Mouse (Mus musculus) cerebellum, adult 2 months (tissue): Measurements from ENCODE around the gene Rpl22l1. TPM values are rescaled to one million over a fixed set of nuclear protein-coding genes. Genes with fewer than 3 reads are reported as not detected.
A peak's percentile ranks its signal among the peaks of the same experiment; 100 is the strongest.
"Not testable (repeated sequence)": the region's sequence is repeated elsewhere in the genome, so short reads cannot be mapped to it uniquely, and the experiment has no call there.

Source experiments
- DNase-seq, 2 experiments: peaks; one replicate each; pipeline ENCODE4 v3.0.0; 2021
- H3K27ac ChIP-seq: fragments of 200-500 bp; 2 replicates; pipeline ENCODE4 v1.5.1; 2012; ENCODE audit warnings: low read length, control low read depth, inconsistent platforms; ENCODE audit not compliant: insufficient read depth
- H3K27me3 ChIP-seq: fragments of 200-500 bp; 2 replicates; pipeline ENCODE4 v1.6.1; 2012; ENCODE audit warnings: inconsistent platforms, mild to moderate bottlenecking, low read length, moderate library complexity; ENCODE audit not compliant: control insufficient read depth, insufficient read depth
- H3K4me1 ChIP-seq: fragments of 200-500 bp; 2 replicates; pipeline ENCODE4 v1.6.1; 2011; ENCODE audit warnings: low read length; ENCODE audit not compliant: control insufficient read depth, insufficient read depth
- H3K4me3 ChIP-seq: fragments of 200-500 bp; replicated peaks from 2 replicates; pipeline ENCODE3; 2011; ENCODE audit warnings: mild to moderate bottlenecking, low read depth, low read length, control low read depth; ENCODE audit not compliant: insufficient read depth
- CTCF ChIP-seq: fragments of 200-500 bp; IDR thresholded peaks from 2 replicates; pipeline ENCODE4 v1.5.1; 2011; ENCODE audit warnings: low read depth, mild to moderate bottlenecking, control low read depth, low read length, moderate library complexity, borderline replicate concordance; ENCODE audit not compliant: insufficient read depth
- POLR2A ChIP-seq: fragments of 200-500 bp; IDR thresholded peaks from 2 replicates; pipeline ENCODE4 v1.6.1; 2011; ENCODE audit warnings: low read length, control low read depth, borderline replicate concordance; ENCODE audit not compliant: insufficient read depth
- WGBS: fragments of 180-500 bp; shearing (Covaris S2); methylation state at CpG from one replicate; pipeline ENCODE4 v1.1.7; 2018; 5-methylcytosine and 5-hydroxymethylcytosine counted together
- polyA plus RNA-seq: library from polyadenylated mRNA; depleted of rRNA; stranded (reverse); fragments of >200 nt; gene quantifications from 2 replicates; pipeline ENCODE4 v1.2.3, GENCODE M21; 2012; rRNA removed

Rpl22l1 gene
- 142 and 156 TPM in 2 replicates for polyA plus RNA-seq

- Histone ChIP-seq H3K27ac (peak within 1 kb of the TSS; percentile 53; the same call in 1 of the 2 replicates), H3K27me3 (no peaks in the 10 kb centered on the region), H3K4me3 (peak within 1 kb of the TSS; percentile 85), H3K4me1 (no peaks in the 10 kb centered on the region)
- TF ChIP-seq CTCF (no peak), POLR2A (peak; percentile 99)
- peak; percentile 96 to 97 for DNase-seq
- WGBS: under 1% methylated on average over 72 of the region's 72 CpGs
These were observed at the start of gene Rpl22l1 for GRCm38 (mm10) chr3:28805301-28806097. TSS of gene Rpl22l1 (plus strand) at chr3:28805436.

DNA sequence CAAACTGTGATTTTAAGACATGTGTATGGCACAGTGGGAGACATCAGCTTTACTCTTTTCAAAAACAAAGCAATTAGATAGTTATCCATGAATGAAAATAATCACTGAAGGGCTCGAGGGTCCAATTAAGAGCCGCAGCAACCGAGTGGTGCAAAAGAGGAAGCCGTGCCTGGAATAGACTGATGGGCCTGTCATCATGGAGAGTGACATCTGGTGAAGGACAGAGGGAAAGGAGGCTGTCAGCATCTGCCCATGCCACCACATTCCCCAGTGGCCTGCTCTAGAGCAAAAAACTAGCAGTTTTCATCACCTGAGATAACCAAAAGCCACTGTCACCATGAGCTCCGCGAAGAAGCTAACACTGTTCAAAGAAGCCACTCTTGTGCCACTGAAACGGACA is 49.8 kb upstream of the Rpl22l1 start:
- Histone ChIP-seq H3K27ac (no peak overlapping the region), H3K4me1 (no peaks in the 10 kb centered on the region), H3K4me3 (no peak overlapping the region), H3K27me3 (no peaks in the 10 kb centered on the region)
- 63% methylated on average over 7 of the region's 7 CpGs for WGBS
- TF ChIP-seq CTCF (no peak), POLR2A (no peak)
- no peak for DNase-seq

- Histone ChIP-seq H3K4me1 (no peaks in the 10 kb centered on the region), H3K27me3 (no peaks in the 10 kb centered on the region), H3K4me3 (no peak overlapping the region), H3K27ac (no peak overlapping the region)
- 34% methylated on average over 8 of the region's 8 CpGs for WGBS
- no peak for DNase-seq
- TF ChIP-seq POLR2A (no peak), CTCF (no peak)
These were observed 43.9 kb upstream of the Rpl22l1 start for GRCm38 (mm10) chr3:28761225-28761789.

GRCm38 (mm10) chr3:28766935-28767334 is 38.3 kb upstream of the Rpl22l1 start:
- Histone ChIP-seq H3K27me3 (no peaks in the 10 kb centered on the region), H3K4me3 (no peak overlapping the region), H3K27ac (no peak overlapping the region), H3K4me1 (no peaks in the 10 kb centered on the region)
- TF ChIP-seq CTCF: no peak
- no peak for TF ChIP-seq POLR2A
- no peak for DNase-seq
- 89% methylated on average over 4 of the region's 4 CpGs for WGBS

DNA sequence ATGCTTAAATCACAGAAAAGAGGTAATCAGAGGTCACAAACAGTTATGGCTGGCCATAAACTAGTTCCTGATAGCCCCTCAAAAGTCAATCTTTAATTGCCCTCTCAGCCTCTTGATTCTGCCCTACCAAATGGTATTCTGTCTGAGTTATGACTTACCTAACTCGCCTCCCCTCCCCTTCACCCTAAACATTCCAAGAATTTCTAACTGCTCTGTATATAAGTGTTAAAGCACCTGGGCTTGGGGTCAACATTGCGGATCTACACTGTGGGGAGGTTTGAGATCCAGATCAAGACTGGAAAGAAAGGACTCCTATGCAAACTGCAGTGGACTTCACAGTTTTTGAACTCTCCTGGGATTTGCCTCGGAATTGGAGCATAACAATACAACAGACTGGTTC is 37.0 kb upstream of the Rpl22l1 start:
- no peak overlapping the region for H3K27ac ChIP-seq
- no peaks in the 10 kb centered on the region for H3K4me1 ChIP-seq
- H3K27me3 ChIP-seq: no peaks in the 10 kb centered on the region
- no peak for TF ChIP-seq POLR2A
- no peak for TF ChIP-seq CTCF
- no peak for DNase-seq
- 86% methylated on average over 3 of the region's 3 CpGs for WGBS
- no peak overlapping the region for H3K4me3 ChIP-seq

DNA sequence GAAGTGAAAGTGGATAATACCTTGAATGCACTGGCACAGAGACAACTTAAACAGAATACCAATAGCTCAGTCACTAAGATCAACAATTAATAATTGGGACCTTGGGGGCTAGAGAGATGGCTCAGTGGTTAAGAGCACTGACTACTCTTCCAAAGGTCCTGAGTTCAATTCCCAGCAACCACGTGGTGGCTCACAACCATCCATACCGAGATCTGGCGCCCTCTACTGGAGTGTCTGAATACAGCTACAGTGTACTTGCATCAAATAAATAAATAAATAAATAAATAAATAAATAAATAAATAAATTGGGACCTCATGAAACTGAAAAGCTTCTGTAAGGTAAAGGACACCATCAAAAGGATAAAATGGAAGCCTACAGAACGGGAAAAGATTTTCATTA is 32.3 kb upstream of the Rpl22l1 start:
- H3K4me1 ChIP-seq, H3K27me3 ChIP-seq: not testable (repeated sequence)
- 62% methylated on average over 4 of the region's 4 CpGs for WGBS

DNA sequence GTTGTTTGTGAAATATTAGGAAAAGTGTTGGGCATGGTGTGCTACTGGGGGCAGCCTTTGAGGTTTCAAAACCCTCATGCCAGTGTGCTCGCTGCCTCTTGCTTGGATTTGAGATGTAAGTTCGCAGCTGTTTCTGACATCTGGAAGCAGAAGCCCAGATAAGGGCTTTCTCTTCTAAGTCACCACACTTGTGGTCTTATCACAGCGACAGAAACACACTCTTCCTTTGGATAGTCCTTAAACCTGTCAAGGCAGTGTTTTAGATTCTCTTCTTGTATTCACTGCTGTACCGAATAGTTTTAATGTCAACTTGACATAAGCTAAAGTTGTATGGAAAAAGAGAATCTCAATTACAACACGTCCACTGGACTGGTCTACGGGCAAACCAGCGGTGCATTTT is 29.9 kb upstream of the Rpl22l1 start:
- WGBS: 91% methylated on average over 7 of the region's 7 CpGs
- no peak for DNase-seq
- no peak for TF ChIP-seq POLR2A
- TF ChIP-seq CTCF: no peak
- no peak overlapping the region for H3K27ac ChIP-seq
- H3K27me3 ChIP-seq: no peaks in the 10 kb centered on the region
- no peak overlapping the region for H3K4me3 ChIP-seq
- no peaks in the 10 kb centered on the region for H3K4me1 ChIP-seq

More for the DNA sequence above, 32.3 kb upstream of the Rpl22l1 start:
- H3K27ac ChIP-seq, H3K4me3 ChIP-seq, DNase-seq: not testable (repeated sequence)

GRCm38 (mm10) chr3:28775958-28776357 is 29.3 kb upstream of the Rpl22l1 start:
- Histone ChIP-seq H3K27me3 (no peaks in the 10 kb centered on the region), H3K4me1 (no peaks in the 10 kb centered on the region), H3K27ac (no peak overlapping the region), H3K4me3 (no peak overlapping the region)
- WGBS: 87% methylated on average over 1 of the region's 1 CpGs
- TF ChIP-seq CTCF (no peak), POLR2A (no peak)
- DNase-seq: no peak
